Comparison of ENCODE assay signal across 9 mouse cellular contexts in the genomic region with DNA sequence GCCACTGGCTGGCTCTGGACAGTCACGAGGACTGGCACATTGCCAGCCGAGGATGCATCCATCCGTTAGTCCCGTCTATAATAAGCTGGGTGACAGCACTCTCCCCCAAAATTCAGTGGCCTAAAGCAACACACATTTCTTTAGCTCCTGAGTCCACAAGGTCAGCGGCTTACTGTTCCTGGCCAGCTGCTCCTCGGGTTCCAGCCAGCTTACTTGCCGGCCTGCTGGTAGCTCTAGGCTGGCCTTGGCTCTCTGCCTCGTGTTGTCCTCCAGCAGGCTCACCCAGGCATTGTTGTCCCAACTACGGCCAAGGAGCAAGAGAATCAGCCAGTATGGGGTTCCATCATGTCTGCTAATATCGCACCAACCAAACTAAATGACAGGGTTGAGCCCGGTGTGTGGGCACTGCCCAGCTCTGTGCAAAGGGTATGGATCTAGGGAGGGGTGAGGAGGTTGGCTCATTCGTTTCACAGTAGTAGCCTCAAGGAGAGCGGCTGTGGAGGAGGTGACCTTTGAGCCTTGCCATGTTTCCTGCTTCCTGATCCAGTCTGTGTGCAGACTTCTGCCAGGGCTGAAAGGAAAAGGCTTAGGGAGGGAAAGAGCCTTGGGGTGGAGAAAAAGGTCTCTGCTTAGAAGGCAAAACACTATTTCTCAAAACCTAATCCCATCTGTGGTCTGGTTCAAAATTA.
A peak's percentile ranks its signal among the peaks of the same experiment; 100 is the strongest.
DNase-seq lines count a peak whose midpoint lies in the region; ATAC-seq and TF ChIP-seq lines count a peak whose summit lies in the region.
"Had no signal": no experiment of that assay in that cellular context is flagged by ENCODE, and none has a peak within 500 bp of the region (broad histone marks: within the 10 kb centered on the region; RNA-seq: fewer than 3 reads in every experiment).

No protein-coding gene starts in this region.

- H3K9ac ChIP-seq in heart, embryonic 12.5 days, result no peak overlapping the region
- no peak overlapping the region for H3K9ac ChIP-seq in liver, postnatal 0 days (replicated peaks)
- H3K9ac ChIP-seq: liver, embryonic 15.5 days had no signal

- no peak for TF ChIP-seq EP300 in liver, postnatal 0 days (IDR thresholded peaks at IDR 0.05; ENCODE audit: low read depth)

- no peak overlapping the region for H3K4me2 ChIP-seq in heart, embryonic 12.5 days
- no peak overlapping the region for H3K4me2 ChIP-seq in liver, postnatal 0 days (ENCODE audit: low read depth, low read length)
- H3K4me2 ChIP-seq: liver, embryonic 15.5 days had no signal

- no peak for ATAC-seq in heart, embryonic 12.5 days (ENCODE audit: insufficient number of reproducible peaks, low FRiP score)
- no peak for ATAC-seq in liver, postnatal 0 days

- no peaks in the 10 kb centered on the region for H3K9me3 ChIP-seq in heart, embryonic 12.5 days (replicated peaks)
- H3K9me3 ChIP-seq in liver, postnatal 0 days (ENCODE audit: low read length), result no peaks in the 10 kb centered on the region
- H3K9me3 ChIP-seq: liver, embryonic 15.5 days had no signal

- no peak for TF ChIP-seq CTCF in liver, postnatal 0 days (IDR thresholded peaks at IDR 0.05; ENCODE audit: low read depth)

- H3K4me1 ChIP-seq in heart, embryonic 12.5 days (replicated peaks), result peaks cover 46% of the 10 kb centered on the region
- H3K4me1 ChIP-seq in liver, postnatal 0 days (ENCODE audit: insufficient read depth), result no peaks in the 10 kb centered on the region
- H3K4me1 ChIP-seq: liver, embryonic 15.5 days had no signal

- DNase-seq in heart, adult 18-20 months, result peak; percentile 65 to 81
- peak; percentile 62 for DNase-seq in Muller cell, postnatal 12 days (ENCODE audit: inconsistent ontology term)
- DNase-seq in cerebellum, postnatal 14 days, result peak; percentile 80 to 83
- peak; percentile 63 to 66 for DNase-seq in kidney, adult 8-10 months
- DNase-seq in yolk sac, embryonic 10.5 days (ENCODE audit: low spot score), result peak; percentile 4
- DNase-seq in liver, postnatal 0 days, result no peak
- DNase-seq in thymus, postnatal 14 days, result no peak

- no peaks in the 10 kb centered on the region for H3K36me3 ChIP-seq in heart, embryonic 12.5 days
- H3K36me3 ChIP-seq in liver, postnatal 0 days (replicated peaks; ENCODE audit: insufficient read depth, low read length), result no peaks in the 10 kb centered on the region
- H3K36me3 ChIP-seq: liver, embryonic 15.5 days had no signal

- H3K27ac ChIP-seq in heart, embryonic 12.5 days (ENCODE audit: poor library complexity, severe bottlenecking), result no peak overlapping the region
- no peak overlapping the region for H3K27ac ChIP-seq in liver, postnatal 0 days (ENCODE audit: low read depth)
- H3K27ac ChIP-seq: liver, embryonic 15.5 days had no signal

- WGBS in heart, embryonic 12.5 days, result 58% methylated on average over 13 of the region's 13 CpGs
- 65% methylated on average over 13 of the region's 13 CpGs for WGBS in liver, postnatal 0 days (ENCODE audit: insufficient replicate concordance)

- H3K27me3 ChIP-seq in heart, embryonic 12.5 days (replicated peaks), result no peaks in the 10 kb centered on the region
- no peaks in the 10 kb centered on the region for H3K27me3 ChIP-seq in liver, postnatal 0 days (ENCODE audit: insufficient read depth, low read length)
- H3K27me3 ChIP-seq: liver, embryonic 15.5 days had no signal

- H3K4me3 ChIP-seq in heart, embryonic 12.5 days, result no peak overlapping the region
- H3K4me3 ChIP-seq in liver, postnatal 0 days (ENCODE audit: low read depth, low read length), result no peak overlapping the region
- H3K4me3 ChIP-seq: liver, embryonic 15.5 days had no signal

Comparison
In these comparisons a context has a peak if more than half of its experiments do, and no peak if none do; other contexts are left out.
1. DNase-seq: peak in heart, adult 18-20 months (2 of 2), Muller cell, postnatal 12 days (single experiment), cerebellum, postnatal 14 days (2 of 2), kidney, adult 8-10 months (2 of 2) and yolk sac, embryonic 10.5 days (single experiment); none in liver, postnatal 0 days (single experiment) and thymus, postnatal 14 days (single experiment).